Mouse (Mus musculus): Measurements from ENCODE around the gene Gimap3.

The Gimap3 gene

DNA sequence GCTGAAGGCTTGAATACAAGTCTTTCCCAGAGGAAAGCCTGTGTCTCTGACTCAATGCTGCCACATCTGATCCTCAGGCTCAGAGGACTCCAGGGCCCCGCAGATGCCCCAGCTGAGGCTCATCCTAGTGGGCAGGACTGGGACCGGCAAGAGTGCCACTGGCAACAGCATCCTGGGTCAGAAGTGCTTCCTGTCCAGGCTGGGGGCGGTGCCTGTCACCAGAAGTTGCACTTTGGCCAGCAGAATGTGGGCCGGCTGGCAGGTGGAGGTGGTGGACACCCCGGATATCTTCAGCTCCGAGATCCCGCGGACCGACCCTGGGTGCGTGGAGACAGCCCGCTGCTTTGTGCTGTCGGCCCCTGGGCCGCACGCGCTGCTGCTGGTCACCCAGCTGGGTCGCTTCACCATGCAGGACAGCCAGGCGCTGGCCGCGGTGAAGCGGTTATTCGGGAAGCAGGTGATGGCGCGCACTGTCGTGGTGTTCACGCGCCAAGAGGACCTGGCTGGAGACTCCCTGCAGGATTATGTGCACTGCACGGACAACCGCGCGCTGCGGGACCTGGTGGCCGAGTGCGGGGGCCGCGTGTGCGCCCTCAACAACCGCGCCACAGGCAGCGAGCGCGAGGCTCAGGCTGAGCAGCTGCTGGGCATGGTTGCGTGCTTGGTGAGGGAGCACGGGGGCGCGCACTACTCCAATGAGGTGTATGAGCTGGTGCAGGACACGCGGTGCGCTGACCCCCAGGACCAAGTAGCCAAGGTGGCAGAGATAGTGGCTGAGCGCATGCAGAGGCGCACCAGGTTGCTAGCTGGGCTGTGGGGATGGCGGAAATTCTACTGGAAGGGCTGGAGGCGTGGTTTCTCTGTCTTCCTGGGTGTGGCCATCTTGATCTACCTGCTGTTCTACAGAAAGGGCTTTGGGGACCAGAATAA, 28.0 kb downstream of the Gimap3 start:
- DNase-seq (ENCODE audit: low spot score in 2 of 2): peak in 1 of 2 experiments; percentile 60

DNA sequence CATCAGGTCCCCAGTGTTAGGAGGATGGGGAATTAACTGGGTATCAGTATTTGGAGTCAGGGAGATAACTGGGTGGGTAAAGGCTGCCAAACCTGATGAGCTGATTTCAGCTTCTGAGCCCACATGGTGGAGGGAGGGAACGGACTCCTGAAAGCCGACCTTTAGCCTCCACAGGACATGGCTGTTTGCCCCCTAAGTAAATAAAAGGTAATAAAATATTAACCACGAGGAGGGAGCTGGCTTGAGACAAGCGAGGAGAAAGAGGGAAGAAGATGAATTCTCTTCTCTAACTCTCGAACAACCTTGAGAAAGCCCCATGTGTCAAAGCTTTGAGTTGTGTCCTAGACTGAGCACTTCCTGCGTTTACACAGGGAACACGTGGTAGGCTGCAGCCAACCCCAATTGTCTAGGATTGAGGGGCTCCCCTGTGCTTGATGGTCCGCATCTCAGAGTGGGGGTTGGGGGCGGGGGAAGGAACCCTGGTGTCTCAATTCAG, 28.9 kb downstream of the Gimap3 start:
- DNase-seq (ENCODE audit: low spot score in 2 of 2): no peak

DNA sequence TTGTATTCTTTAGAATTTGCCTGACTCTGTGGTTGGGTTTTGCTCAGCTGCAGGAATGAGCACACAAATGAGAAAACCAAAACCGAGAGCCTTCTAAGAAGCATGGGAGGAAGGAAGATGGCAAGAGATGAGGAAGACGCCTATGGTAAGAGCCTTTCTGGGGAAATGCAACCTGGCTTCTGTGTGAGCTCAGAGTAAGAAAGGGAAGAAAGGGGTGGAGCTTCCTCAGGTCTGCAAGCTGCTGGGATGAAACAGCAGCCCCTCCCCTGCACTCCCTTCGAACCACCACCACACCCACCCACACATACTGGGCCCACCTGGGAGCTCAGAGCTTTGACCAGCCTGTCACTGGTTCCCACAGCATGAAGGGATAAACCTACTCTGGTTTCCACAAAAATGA, 29.4 kb downstream of the Gimap3 start:
- no peak for DNase-seq (ENCODE audit: low spot score in 2 of 2)

DNA sequence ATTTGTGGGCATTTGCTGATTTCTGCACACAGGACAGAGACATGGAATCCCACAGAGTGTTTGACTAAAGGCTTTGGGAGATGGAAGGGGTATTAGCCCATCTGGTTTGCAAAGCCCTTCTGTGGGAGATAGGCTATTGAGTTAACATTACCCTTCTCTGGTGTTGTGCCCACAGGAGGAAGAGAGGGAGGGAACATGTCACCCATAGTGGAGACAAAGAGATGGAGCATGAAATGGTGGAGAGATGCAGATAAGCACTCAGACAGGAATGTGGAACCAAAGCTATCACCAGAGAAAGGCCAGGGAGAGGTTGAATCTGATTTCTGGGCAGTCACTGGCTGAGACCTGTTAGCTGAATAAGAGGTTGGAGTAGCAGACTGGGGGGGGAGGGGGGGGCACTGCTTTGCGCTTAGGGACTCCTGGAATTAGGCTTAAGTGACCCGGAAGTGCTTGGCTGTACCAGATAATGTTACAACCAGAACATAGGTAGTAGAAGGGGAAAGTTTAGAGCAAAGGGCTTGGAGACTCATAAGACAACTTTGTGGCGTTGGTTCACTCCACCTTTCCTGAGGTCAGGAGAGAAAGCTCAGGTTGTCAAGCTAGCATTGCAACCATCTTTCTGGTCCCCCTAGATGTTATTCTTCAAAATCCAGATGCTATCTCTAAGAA, 30.0 kb downstream of the Gimap3 start:
- no peak for DNase-seq (ENCODE audit: low spot score in 2 of 2)

DNA sequence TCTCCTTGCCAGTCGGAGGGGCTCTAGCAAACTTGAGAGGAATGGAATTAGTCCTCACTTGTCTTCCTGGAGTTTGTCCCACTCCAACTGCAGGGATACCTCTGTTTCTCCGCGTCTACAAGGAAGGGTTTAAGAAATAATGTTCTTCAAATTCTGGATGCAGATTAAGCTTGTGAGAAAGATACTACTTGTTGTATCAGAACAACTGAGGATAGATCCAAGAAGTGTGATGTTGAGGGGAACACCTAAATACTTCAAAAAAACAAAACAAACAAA, 30.9 kb downstream of the Gimap3 start:
- no peak for DNase-seq (ENCODE audit: low spot score in 2 of 2)

- peak; percentile 58 to 81 for DNase-seq (ENCODE audit: low spot score in 2 of 2)
Measured at GRCm38 (mm10) chr6:48738961-48739779, 31.5 kb downstream of the Gimap3 start, which contains the start of gene Gimap1. Gimap1 (plus strand) TSS chr6:48739054.

GRCm38 (mm10) chr6:48737688-48738087, 33.0 kb downstream of the Gimap3 start:
- no peak for DNase-seq (ENCODE audit: low spot score in 2 of 2)

- DNase-seq (ENCODE audit: low spot score in 2 of 2): no peak
Measured at GRCm38 (mm10) chr6:48737053-48737452, 33.6 kb downstream of the Gimap3 start.

DNA sequence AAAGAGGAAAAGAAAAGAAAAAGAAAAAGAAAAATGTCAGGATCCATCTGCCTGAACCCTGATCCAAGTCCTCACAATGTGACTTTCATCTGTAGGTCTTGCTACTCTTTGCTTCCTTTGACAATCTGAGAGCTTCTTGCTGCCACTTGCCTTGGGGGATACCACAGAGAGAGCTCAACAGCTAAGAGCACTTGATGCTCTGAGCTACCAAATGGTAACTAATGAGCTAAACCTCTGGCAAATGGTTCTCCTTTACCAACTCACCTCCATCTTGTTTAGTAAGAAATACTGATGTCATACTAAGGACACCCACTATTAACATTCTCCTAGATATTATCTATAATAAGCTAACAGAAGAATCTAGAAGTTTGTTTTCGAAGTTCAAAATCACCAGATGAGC, 37.0 kb downstream of the Gimap3 start:
- DNase-seq (ENCODE audit: low spot score in 2 of 2): no peak

DNA sequence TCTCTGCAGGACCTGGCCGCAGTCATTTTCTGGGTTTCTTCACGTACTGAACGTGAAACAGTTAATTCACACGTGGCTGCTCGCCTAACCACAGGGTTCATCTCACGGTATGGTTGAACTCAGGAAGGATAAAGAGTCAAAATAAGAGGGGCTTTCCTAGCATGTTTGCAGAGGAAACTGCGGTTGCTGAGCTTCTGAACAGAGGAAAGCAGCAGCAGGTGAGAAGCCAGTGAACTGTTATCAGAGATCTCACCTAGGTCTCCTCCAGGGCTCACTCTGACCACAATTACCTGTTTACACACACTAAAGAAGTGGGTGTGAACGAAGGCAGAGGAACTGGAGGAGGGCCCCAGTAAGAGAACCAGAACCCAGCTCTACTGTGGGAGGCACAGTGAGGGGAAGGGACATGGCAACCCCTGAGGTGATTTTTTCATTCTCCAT, 37.8 kb downstream of the Gimap3 start:
- peak in 1 of 2 experiments; percentile 40 for DNase-seq (ENCODE audit: low spot score in 2 of 2)

GRCm38 (mm10) chr6:48727761-48728160, 42.9 kb downstream of the Gimap3 start:
- DNase-seq (ENCODE audit: low spot score in 2 of 2): no peak

- DNase-seq (ENCODE audit: low spot score in 2 of 2): no peak
Measured at GRCm38 (mm10) chr6:48725476-48725875, 45.2 kb downstream of the Gimap3 start.

DNA sequence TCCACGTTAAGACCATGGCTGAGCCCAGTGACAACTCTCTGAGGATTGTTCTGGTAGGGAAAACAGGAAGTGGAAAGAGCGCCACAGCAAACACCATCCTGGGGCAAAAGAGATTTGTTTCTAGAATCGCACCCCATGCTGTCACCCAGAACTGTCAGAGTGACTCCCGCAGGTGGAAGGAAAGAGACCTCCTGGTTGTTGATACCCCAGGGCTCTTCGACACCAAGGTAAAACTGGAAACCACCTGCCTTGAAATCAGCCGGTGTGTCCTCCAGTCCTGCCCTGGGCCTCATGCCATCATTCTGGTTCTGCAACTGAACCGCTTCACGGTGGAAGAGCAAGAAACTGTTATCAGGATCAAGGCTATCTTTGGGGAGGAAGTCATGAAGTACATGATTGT, 47.2 kb downstream of the Gimap3 start:
- DNase-seq (ENCODE audit: low spot score in 2 of 2): no peak

DNA sequence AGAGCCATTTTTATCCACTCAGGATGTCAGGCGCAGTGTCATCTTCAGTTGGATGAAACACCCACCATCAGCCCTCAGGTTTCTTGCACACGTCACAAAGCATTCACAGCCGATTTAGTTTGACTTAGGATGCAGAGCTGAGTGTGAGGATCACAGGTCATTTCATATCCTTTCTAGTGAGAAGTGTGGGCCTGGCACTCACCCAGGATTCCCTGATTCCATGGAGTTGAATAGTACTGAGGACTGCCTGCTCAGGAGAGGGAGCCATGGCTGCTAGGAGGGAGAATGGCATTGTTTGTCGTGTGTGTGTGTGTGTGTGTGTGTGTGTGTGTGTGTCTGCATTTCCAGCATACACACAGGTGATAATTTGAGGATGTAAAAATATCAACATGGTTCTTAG, 50.3 kb downstream of the Gimap3 start:
- no peak for DNase-seq (ENCODE audit: low spot score in 2 of 2)

- DNase-seq (ENCODE audit: low spot score in 2 of 2): peak in 1 of 2 experiments; percentile 44
Measured at GRCm38 (mm10) chr6:48718455-48718854, 52.2 kb downstream of the Gimap3 start, which contains the start of the genes Gm28053 and Gimap7. Gm28053 (plus strand) TSS chr6:48718607. Gimap7 (plus strand) TSS chr6:48718621.

Data from spleen, postnatal 4 days (tissue).